Mouse (Mus musculus) ES-CJ7 (cell line): Measurements from ENCODE around the gene Gm10959.

Experiments used
- DNase-seq: peaks from one replicate; pipeline ENCODE4 v3.0.0; 2011; ENCODE audit warnings: low read depth, low spot score

Gene Gm10959

GRCm38 (mm10) chr3:122919260-122919659 is at the start of gene Gm10959:
Gene Gm10959, minus strand, starts transcription at chr3:122919360.
- DNase-seq: no peak

GRCm38 (mm10) chr3:122968391-122968790 is 49.2 kb upstream of the Gm10959 start:
- no peak for DNase-seq

DNA sequence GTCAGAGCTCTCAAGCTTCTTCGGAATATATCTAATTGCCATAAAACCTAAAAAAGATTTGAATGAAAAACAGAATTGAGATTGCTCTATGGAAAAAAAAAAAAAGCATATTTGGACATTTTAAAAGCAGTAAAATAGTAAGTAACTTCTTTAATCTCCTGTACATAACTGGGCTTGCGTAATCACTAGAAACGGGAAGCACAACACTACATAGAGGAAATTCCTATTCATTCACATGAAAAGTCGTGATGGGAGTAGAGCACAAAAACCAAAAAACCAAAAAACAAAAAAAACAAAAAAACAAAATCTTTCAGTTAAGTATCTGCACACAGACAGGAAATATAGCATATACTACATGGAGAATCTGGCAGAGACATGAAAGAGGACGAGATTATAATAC is 45.1 kb upstream of the Gm10959 start:
- DNase-seq: no peak

GRCm38 (mm10) chr3:122950129-122950528 is 31.0 kb upstream of the Gm10959 start:
- DNase-seq: no peak

- no peak for DNase-seq
Measured at GRCm38 (mm10) chr3:122943387-122943890, 24.3 kb upstream of the Gm10959 start.

DNA sequence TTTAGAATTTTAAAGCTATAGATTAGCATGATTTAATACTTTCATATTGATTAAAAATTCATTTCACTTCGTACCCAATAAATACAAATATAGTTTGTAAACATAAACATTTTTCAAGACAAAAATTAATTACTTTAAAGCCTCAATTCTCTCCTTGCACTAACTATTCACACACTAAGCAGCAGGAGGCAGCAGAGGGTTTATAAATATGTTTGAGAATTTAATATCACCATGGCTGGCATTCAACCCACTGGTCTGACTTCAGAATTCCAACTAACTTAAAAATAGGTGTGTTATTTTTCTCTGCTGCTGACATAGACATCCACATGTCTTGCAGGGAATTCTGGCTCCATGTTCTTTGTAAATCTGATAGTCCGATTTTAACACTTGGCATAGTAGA is 20.1 kb upstream of the Gm10959 start:
- no peak for DNase-seq

- DNase-seq: peak; percentile 47
Measured at GRCm38 (mm10) chr3:122937176-122937575, 18.0 kb upstream of the Gm10959 start.

- no peak for DNase-seq
Measured at GRCm38 (mm10) chr3:122932466-122932865, 13.3 kb upstream of the Gm10959 start.

- DNase-seq: no peak
Measured at GRCm38 (mm10) chr3:122929723-122930122, 10.6 kb upstream of the Gm10959 start.

DNA sequence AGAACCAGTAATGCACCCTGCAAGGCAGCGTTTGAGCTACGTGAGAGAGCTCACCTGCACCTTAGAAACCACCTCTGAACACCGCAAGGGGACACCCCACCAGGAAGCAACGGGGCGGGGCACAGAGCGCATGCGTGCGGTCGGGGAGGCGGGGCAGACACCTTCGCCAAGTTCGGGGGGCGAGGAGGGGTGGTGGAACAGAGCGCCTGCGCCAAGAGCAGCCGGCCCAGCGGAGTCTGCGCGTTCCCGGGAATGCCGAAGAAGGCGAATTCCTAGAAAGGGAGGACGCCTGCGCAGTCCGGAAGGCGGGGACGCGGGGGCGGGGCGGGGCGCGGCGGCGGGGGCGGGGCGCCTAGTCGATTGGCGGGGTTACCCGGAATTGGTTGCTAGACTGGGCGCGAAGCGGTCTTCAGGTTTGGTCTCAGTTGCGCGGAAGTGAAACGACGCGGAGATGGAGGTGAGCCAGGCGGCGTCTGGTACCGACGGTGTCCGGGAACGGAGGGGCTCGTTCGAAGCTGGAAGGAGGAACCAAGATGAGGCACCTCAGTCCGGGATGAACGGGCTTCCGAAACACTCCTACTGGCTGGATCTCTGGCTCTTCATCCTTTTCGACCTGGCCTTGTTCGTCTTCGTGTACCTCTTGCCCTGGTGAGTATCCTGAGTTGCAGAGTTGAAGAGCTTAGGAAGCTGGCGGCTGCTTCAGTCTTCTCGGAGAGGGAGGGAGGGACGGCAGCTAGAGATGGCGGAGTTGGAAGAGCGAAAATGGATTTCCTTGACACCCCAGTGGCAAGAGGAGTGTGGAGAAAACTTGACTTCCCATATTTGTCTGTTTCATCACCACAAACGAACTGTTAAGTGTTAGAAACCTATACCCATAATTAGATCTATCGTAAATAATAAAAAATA is 5.1 kb upstream of the Gm10959 start, which contains the start of gene 1810037I17Rik:
TSS of gene 1810037I17Rik (plus strand) at position 195 of the 906 bp plus-strand sequence.
- peak; percentile 96 for DNase-seq

DNA sequence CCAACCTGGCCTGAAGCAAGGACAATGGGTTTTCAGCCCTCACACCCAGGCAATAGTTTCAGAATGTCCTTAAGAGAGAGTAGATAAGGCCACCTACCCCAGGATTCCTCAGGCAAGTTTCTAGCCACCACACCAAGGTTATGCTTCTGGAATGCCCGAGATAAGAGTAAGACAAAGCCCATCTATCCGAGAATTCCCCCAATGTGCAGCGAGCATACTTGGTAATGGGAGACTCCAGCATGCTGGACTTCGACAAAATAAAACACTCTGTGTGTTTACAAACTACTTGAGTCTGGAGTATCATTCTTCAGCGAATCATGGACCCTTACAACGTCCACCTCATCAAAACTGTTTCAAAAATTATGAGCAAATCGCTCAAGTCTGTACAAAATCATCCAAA is 4.0 kb upstream of the Gm10959 start:
- no peak for DNase-seq

GRCm38 (mm10) chr3:122921676-122922527 is 2.7 kb upstream of the Gm10959 start:
- no peak for DNase-seq

DNA sequence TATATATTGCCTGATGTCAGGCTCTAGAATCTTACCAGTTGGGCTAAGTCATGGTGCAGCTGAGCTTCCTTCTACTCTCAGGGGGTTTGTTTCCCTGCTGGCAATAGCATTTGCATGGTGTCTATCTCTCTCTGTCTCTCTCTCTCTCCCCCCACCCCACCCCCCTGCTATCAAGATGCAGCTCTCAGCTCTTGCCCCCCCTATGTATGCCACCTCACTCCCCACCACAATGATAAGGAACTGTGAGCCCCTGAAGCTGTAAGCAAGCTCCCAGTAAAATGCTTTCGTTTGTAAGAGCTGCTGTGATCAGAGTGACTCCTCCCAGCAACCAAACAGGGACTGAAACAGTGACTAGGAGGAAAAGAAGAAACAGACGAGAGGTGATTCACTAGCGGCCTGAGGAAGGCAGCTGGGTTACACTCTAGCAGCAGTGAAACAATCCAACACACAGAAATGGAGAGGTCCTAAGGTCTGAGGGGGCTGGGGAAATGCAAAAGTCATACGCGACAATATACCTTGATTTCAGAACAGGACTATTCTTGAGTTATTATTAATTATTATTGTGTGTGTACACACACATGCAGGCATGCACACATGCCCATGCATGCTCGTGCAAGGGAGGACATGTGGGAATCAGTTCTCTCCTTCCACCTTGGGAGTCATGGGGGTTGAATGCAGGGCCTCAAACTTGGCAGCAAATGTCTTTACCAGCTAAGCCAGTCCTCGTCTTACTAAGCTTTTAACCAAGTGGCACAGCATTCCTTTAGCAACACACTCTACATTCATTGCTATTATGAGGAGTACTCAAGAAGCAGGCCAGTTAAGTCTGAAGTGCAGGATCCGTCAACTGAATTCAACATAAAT is 1.6 kb upstream of the Gm10959 start:
- no peak for DNase-seq

- DNase-seq: no peak
Measured at GRCm38 (mm10) chr3:122918672-122919071, 488 bp downstream of the Gm10959 start.

DNA sequence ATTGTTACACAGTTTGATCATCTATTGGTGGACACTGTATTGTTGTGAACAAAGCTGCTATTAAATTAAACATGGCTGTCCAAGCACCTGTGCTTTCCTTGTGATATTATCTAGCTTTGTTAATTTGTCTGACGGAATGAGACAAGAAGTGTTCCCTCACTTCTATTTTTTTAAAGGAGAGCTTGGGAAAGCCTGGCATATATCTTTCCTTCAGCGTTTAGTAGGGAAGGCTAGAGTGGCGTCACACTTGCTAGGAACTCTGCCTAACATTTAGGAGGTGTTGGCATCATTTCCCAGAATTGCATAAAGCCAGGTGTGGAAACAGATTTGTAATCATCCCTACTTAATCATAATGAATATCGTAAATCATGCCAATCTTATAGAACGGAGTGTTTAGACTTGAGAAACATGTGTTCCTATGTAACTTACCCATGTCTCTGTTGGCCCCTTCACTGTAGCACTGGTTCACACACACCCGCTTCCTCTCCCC is 2.9 kb downstream of the Gm10959 start:
- no peak for DNase-seq

GRCm38 (mm10) chr3:122915493-122915892 is 3.7 kb downstream of the Gm10959 start:
- no peak for DNase-seq

DNA sequence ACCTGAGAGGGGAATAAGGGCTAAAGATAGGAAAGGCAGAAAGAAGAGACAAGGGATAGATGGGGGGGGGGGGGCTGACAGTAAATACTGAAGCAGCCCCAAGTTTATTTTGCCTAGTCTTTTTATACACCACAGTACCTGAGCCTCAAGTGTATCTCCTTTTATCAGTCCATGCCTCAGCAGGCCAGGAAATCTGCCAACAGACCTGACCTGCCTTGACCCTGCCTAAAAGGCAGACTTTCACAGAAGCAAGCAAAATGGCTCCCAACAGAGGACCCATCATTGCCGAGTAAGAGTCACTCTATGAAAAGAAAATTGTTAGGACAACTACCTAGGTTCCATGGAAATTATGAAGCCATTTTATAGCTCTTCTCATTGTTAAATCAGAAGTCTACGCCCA is 11.3 kb downstream of the Gm10959 start:
- no peak for DNase-seq

DNA sequence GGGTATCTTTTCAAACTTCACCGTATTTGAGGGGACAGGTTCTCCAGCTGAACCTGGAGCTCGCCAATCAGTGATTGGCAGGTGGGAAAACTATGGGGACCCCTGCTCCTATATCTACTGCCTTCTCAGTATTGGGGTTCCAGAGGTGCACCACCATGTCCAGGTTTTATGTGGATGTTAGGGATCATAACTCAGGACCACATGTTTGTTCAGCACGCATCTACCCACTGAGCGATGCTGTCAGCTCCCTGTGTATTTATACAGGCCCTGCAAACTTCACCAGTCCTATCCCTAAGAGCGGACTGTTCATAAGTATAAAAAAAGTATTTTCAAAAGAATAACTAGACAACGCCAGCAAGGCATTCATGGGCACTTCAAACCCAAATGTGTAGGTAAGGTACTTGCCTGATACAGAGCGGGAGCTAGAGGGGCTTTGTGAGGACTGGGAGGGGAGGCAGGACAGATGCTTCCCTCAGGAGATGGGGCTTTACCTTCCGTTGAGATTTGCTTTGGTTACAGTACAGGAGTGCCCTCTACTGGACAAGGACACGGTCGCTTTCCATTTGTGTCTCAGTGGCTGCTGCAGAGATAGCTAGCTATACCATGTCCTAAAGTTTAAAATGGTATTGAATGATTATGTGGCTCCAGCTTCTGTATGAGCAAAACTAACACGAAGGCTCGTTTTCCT is 15.3 kb downstream of the Gm10959 start:
- peak; percentile 70 for DNase-seq

- no peak for DNase-seq
Measured at GRCm38 (mm10) chr3:122898254-122898653, 20.9 kb downstream of the Gm10959 start.

- DNase-seq: no peak
Measured at GRCm38 (mm10) chr3:122895189-122895731, 23.9 kb downstream of the Gm10959 start.
